Mouse (Mus musculus) hindbrain, embryonic 14.5 days (tissue): ENCODE data around the gene Clcn6. TPM values are rescaled to one million over a fixed set of nuclear protein-coding genes. Genes with fewer than 3 reads are reported as not detected.
"Not testable (repeated sequence)": the region's sequence is repeated elsewhere in the genome, so short reads cannot be mapped to it uniquely, and the experiment has no call there.

Experiments used
- ATAC-seq: fragments of 200-750 bp; cut with Nextera tagmentation; 2 replicates; pipeline ENCODE4 v1.8.0; 2017; ENCODE audit warnings: moderate number of reproducible peaks, mild to moderate bottlenecking, moderate TSS enrichment, moderate library complexity; ENCODE audit not compliant: low FRiP score
- DNase-seq: peaks from one replicate; pipeline ENCODE4 v3.0.0-alpha.2; 2015; ENCODE audit warnings: low spot score
- H3K27ac ChIP-seq: fragments of 300-500 bp; sonication (generic); 2 replicates; pipeline ENCODE4 v1.5.1; 2014; ENCODE audit warnings: mild to moderate bottlenecking, moderate library complexity
- H3K27me3 ChIP-seq: fragments of 300-500 bp; sonication (generic); 2 replicates; pipeline ENCODE4 v1.6.1; 2014; ENCODE audit warnings: mild to moderate bottlenecking, low read length, mixed read lengths; ENCODE audit not compliant: control insufficient read depth, insufficient read depth
- H3K36me3 ChIP-seq: fragments of 300-500 bp; sonication (generic); replicated peaks from 2 replicates; pipeline ENCODE4 v1.6.1; 2014; ENCODE audit not compliant: control insufficient read depth, insufficient read depth
- H3K4me1 ChIP-seq: fragments of 300-500 bp; sonication (generic); replicated peaks from 2 replicates; pipeline ENCODE4 v1.6.1; 2014; ENCODE audit warnings: antibody characterized with exemption, low read length, mixed read lengths; ENCODE audit not compliant: control insufficient read depth, insufficient read depth
- H3K4me2 ChIP-seq: fragments of 300-500 bp; sonication (generic); replicated peaks from 2 replicates; pipeline ENCODE4 v1.6.1; 2014; ENCODE audit warnings: mild to moderate bottlenecking, moderate library complexity
- H3K4me3 ChIP-seq: fragments of 300-500 bp; sonication (generic); replicated peaks from 2 replicates; pipeline ENCODE4 v1.5.1; 2014; ENCODE audit warnings: mild to moderate bottlenecking, low read length
- H3K9ac ChIP-seq: fragments of 300-500 bp; sonication (generic); 2 replicates; pipeline ENCODE4 v1.6.1; 2014
- H3K9me3 ChIP-seq: fragments of 300-500 bp; sonication (generic); 2 replicates; pipeline ENCODE4 v1.6.1; 2016; ENCODE audit warnings: low read length; ENCODE audit not compliant: control insufficient read depth
- WGBS: fragments of 180-500 bp; shearing (Covaris S2); extraction: QIAGEN DNeasy Blood & Tissue Kit; methylation state at CpG from one replicate; pipeline ENCODE4 v1.1.7; 2014; 5-methylcytosine and 5-hydroxymethylcytosine counted together
- polyA plus RNA-seq: library from polyadenylated mRNA; unstranded; fragments of >200 nt; fragmentation: Nextera tagmentation; extraction: Ambion mirVana; gene quantifications from 2 replicates; pipeline ENCODE4 v1.2.1, GENCODE M21; 2014

Gene Clcn6
- polyA plus RNA-seq, 1 experiment from 2014 or later, result 24.8 TPM

DNA sequence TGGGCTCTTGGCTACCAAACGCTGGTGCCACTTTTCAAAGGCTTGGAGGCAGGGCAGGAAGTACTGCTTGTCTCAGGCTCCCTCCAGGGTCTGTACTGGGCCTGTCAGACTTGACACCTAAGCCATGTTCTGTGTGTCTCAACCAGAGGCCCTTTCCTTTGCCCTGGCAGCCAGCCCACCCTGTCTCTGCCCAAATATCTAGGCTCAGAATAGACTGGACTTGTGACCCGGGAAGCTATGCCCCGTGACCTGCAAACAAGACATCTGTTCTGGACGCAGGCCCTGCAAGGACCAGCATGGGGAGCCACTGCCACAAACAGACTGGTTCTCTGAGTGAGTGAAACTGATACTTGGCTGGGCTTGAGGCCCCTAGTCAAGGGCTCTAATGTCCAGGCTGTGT lies 18.2 kb upstream of the Clcn6 start:
- Histone ChIP-seq H3K36me3 (peaks cover 73% of the 10 kb centered on the region), H3K27me3 (no peaks in the 10 kb centered on the region), H3K4me3 (no peak overlapping the region), H3K27ac (no peak overlapping the region), H3K9ac (no peak overlapping the region), H3K4me1 (no peaks in the 10 kb centered on the region), H3K9me3 (no peaks in the 10 kb centered on the region), H3K4me2 (no peak overlapping the region)
- 91% methylated on average over 4 of the region's 4 CpGs for WGBS
- ATAC-seq (no peak), DNase-seq (no peak)

DNA sequence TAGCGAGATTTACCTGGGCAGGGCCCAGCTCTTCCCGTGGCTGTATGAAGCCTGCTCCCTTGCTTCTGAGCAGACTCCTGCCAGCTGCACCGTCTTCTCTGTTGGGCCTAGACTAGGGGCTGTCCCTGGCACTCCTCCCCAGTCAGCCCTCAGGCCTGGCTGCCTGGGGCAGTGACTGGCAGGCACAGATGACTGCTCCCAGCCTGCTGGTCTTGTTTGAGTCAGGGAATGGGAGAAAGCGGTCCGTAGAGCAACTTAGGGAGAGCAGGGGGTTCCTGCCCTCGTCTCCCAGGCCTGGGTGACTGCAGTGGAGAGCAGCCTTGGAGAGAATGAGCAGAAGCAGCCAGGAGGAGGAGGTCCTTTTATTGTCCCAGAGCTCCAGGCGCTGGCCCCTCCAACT lies 17.6 kb upstream of the Clcn6 start:
- Histone ChIP-seq H3K4me2 (no peak overlapping the region), H3K4me1 (no peaks in the 10 kb centered on the region), H3K27ac (no peak overlapping the region), H3K9me3 (no peaks in the 10 kb centered on the region), H3K4me3 (no peak overlapping the region), H3K9ac (no peak overlapping the region), H3K27me3 (no peaks in the 10 kb centered on the region), H3K36me3 (peaks cover 78% of the 10 kb centered on the region)
- ATAC-seq (no peak), DNase-seq (no peak)
- 86% methylated on average over 7 of the region's 7 CpGs for WGBS

DNA sequence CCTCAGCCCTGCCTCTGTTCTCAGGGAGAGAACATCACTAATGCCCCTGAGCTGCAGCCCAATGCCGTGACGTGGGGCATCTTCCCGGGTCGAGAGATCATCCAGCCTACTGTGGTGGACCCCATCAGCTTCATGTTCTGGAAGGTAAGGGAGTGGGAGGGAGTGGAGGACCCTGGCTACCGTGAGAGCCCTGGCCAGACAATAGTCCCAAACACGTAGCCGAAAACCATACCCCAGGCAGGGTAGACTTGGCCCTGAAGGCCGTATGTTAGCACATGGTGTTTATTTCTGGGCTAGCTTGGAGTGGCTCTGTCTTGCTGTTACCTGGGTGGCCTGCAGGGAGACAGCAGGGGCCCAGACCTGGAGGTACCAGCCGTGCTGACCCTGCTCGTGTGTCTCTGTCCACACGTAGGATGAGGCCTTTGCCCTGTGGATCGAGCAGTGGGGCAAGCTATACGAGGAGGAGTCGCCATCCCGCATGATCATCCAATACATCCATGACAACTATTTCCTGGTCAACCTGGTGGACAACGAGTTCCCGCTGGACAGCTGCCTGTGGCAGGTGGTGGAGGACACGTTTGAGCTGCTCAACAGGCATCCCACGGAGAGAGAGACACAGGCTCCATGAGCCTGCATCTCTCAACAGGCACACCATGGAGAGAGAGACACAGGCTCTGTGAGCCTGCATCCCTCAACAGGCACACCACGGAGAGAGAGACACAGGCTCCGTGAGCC lies 16.5 kb upstream of the Clcn6 start:
- Histone ChIP-seq H3K4me2 (no peak overlapping the region), H3K36me3 (peaks cover 90% of the 10 kb centered on the region), H3K9me3 (no peaks in the 10 kb centered on the region), H3K4me1 (no peaks in the 10 kb centered on the region), H3K27me3 (no peaks in the 10 kb centered on the region), H3K4me3 (no peak overlapping the region), H3K9ac (no peak overlapping the region), H3K27ac (no peak overlapping the region)
- ATAC-seq (no peak), DNase-seq (no peak)
- WGBS, result 92% methylated on average over 21 of the region's 21 CpGs

DNA sequence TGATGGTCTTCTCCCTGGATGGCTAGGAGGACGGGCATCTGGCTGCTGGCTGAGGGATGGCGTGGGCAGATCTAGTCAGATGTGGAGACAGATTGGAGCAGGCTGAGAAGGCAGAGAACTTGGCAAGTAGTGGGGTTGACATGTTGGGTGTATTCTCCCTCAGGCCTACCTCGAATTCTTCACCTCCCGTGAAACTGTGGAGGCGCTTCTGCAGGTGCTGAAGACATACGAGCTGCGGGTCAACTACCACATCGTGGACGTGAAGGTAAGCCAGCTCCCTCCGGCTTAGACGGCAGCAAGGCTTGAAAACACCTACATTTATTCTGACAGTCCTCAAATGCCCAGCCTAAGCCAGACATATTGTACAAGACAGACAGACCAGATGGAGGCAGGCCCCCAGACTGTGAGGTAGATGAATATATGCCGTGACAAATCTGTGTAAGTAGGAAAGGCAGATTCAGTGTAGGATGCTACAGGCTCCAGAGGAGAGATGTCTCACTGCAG lies 14.8 kb upstream of the Clcn6 start:
- Histone ChIP-seq H3K9me3 (no peaks in the 10 kb centered on the region), H3K4me1 (no peaks in the 10 kb centered on the region), H3K9ac (no peak overlapping the region), H3K27ac (no peak overlapping the region), H3K36me3 (peaks cover 98% of the 10 kb centered on the region), H3K4me2 (no peak overlapping the region), H3K4me3 (no peak overlapping the region), H3K27me3 (no peaks in the 10 kb centered on the region)
- 91% methylated on average over 12 of the region's 12 CpGs for WGBS
- no peak for DNase-seq
- no peak for ATAC-seq

DNA sequence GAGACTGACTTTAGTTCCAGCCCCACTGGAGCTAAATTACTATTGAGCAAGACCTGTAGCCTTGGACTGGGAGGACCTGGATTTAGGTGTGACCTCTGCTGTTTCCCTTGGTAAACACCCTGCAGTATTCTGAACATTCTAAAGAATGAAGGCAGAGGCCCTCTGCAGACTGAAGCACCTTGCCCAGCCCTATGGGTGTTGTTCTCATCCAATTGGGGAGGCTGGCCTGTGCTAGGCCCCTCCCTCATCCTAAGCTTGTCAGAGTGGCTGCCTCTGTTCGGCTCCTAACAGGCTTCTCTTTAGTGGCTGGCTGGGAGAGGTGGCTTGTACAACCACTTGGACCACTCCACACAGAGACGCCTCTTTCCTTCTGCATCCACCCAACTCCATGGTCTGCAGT lies 14.4 kb upstream of the Clcn6 start:
- Histone ChIP-seq H3K9me3 (no peaks in the 10 kb centered on the region), H3K27ac (no peak overlapping the region), H3K4me3 (no peak overlapping the region), H3K36me3 (peaks cover 98% of the 10 kb centered on the region), H3K4me2 (no peak overlapping the region), H3K27me3 (no peaks in the 10 kb centered on the region), H3K9ac (no peak overlapping the region), H3K4me1 (no peaks in the 10 kb centered on the region)
- DNase-seq, result no peak
- ATAC-seq, result no peak
- 81% methylated on average over 2 of the region's 2 CpGs for WGBS

DNA sequence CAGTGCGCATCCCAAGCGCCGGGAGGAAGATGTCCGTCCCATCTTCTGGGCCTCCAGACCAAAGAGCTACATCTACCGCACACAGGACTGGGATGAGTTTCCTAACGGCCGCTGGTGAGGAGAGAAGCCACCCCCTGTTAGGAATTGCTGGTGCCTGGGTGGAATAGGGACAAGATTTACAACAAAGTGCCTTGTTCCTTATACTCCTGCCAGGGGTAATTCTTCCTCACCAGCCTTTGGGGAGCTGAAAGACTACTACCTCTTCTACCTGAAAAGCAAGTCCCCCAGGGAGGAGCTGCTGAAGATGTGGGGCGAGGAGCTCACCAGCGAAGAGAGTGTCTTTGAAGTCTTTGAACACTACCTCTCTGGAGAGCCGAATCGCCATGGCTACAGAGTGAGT lies 13.3 kb upstream of the Clcn6 start:
- H3K27ac ChIP-seq, result no peak overlapping the region
- H3K4me2 ChIP-seq, result no peak overlapping the region
- no peaks in the 10 kb centered on the region for H3K4me1 ChIP-seq
- H3K4me3 ChIP-seq, result no peak overlapping the region
- H3K9ac ChIP-seq, result no peak overlapping the region
- no peaks in the 10 kb centered on the region for H3K9me3 ChIP-seq
- H3K27me3 ChIP-seq, result no peaks in the 10 kb centered on the region
- DNase-seq (no peak), ATAC-seq (no peak)
- H3K36me3 ChIP-seq, result peaks cover 94% of the 10 kb centered on the region
- 88% methylated on average over 11 of the region's 11 CpGs for WGBS

DNA sequence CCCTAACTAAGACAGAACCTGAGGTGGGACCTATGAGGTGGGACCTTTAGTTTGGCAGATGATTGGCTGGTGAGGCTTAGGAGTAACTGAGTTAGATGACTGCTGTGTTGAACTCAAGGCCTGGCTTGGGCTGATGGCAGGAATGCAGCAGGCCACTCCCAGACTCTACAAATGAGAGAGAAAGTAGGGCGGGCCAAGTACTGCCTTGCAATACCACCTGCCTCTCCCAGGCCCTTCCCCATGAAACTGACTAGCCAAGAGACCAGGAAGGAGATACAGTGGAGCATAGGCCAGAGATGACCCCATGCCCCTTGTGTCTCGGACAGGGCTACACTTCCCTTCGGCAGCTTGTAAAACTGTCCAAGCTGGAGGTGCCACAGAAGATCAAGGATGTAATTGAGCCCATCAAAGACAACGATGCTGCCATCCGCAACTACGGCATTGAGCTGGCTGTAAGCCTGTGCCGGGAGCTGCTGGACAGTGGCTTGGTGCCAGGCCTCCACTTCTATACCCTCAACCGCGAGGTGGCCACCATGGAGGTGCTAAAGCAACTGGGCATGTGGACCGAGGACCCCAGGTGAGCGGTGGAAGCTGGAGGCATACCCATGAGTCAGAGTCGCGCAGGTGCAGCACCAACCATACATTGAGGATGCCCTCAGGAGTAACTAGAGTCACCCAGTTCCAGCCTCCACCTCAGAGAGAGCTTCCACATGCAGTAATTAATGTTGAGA lies 12.6 kb upstream of the Clcn6 start:
- Histone ChIP-seq H3K4me2 (no peak overlapping the region), H3K9me3 (no peaks in the 10 kb centered on the region), H3K27me3 (no peaks in the 10 kb centered on the region), H3K4me3 (no peak overlapping the region), H3K4me1 (no peaks in the 10 kb centered on the region), H3K9ac (no peak overlapping the region), H3K36me3 (peaks cover 94% of the 10 kb centered on the region), H3K27ac (no peak overlapping the region)
- ATAC-seq (no peak), DNase-seq (no peak)
- 93% methylated on average over 13 of the region's 13 CpGs for WGBS

DNA sequence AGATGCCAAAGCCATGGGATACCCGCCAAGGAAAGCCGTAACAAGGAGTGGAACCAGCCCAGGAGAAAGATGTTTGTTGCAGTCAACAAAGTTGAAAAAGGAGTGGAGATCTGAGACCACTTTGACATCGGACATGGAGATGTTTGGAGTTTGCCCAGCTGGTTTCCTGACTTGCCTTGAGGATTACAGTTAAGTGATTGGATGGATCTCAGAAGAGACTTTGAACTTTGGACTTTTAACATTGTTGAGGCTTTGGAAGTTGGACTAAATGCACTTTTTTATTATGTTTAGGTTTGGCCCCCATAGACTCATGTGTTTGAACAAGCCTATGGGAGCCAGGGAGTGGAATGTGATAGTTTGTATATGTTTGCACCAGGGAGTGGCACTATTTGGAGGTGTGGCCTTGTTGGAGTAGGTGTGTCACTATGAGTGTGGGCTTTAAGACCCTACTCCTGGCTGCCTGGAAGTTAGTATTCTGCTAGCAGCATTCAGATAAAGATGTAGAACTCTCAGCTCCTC lies 11.8 kb upstream of the Clcn6 start:
- not testable (repeated sequence) for H3K27ac ChIP-seq, DNase-seq, H3K27me3 ChIP-seq, ATAC-seq, H3K9me3 ChIP-seq, H3K4me1 ChIP-seq, H3K4me2 ChIP-seq, H3K9ac ChIP-seq, H3K4me3 ChIP-seq
- peaks cover 94% of the 10 kb centered on the region for H3K36me3 ChIP-seq
- WGBS, result 92% methylated on average over 3 of the region's 3 CpGs

DNA sequence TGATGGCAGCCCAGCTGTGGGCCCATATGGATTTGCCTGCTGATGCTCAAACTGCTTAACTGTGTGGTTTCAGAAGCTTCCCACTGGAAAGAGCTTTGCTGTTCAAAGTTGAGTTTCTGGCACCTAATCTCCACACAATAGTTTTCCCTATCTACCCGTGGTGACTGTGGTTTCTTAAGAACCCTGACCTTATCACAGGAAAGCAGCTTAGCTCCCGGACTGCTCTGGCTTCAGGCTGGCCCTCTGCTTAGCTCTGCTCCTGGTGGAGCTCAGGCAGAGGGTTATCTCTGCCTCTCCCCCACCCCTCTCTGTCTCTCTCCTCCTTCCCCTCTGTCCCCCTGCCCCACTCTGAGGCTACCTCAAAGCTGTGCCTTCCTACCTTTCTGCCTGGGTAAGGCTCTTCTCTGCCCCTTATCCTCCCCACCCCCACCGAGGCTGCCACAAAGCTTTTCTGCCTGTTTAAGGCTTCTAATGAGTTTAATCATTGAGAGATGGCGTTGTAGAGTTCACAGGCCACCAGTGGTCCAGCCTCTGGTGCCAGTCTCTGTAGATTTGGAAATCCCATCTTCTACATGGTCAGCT lies 7.9 kb upstream of the Clcn6 start:
- no peak overlapping the region for H3K4me3 ChIP-seq
- H3K27ac ChIP-seq, result no peak overlapping the region
- no peak overlapping the region for H3K9ac ChIP-seq
- peaks cover 73% of the 10 kb centered on the region for H3K36me3 ChIP-seq
- H3K9me3 ChIP-seq, result no peaks in the 10 kb centered on the region
- DNase-seq (no peak), ATAC-seq (no peak)
- 69% methylated on average over 4 of the region's 4 CpGs for WGBS
- H3K4me2 ChIP-seq, result no peak overlapping the region
- H3K4me1 ChIP-seq, result peaks cover 18% of the 10 kb centered on the region
- H3K27me3 ChIP-seq, result no peaks in the 10 kb centered on the region
